Mouse (Mus musculus) liver, adult 10 weeks (tissue): ENCODE results near the gene AC124502.3. TPM values are rescaled to one million over a fixed set of nuclear protein-coding genes. Genes with fewer than 3 reads are reported as not detected.

Source experiments
- polyA plus RNA-seq: library from polyadenylated mRNA; stranded (reverse); fragments of 350-450 nt; fragmentation: Illumina TruSeq; extraction: RNeasy Lipid Tissue Mini Kit (QIAGEN cat#74804); gene quantifications from one replicate; pipeline ENCODE4 v1.2.3, GENCODE M21; 2014; ENCODE audit warnings: low read depth, low replicate concordance

AC124502.3 gene
- 0.69 TPM for polyA plus RNA-seq

GRCm38 (mm10) chr19:5038709-5039156, at the start of gene AC124502.3, which contains the start of gene B4gat1:
Gene AC124502.3, plus strand, starts transcription at chr19:5038891.
Gene B4gat1, plus strand, starts transcription at chr19:5038826.

GRCm38 (mm10) chr19:4990256-4990625, 48.5 kb upstream of the AC124502.3 start, which contains the start of gene Npas4:
Gene Npas4, minus strand, starts transcription at chr19:4990316.

GRCm38 (mm10) chr19:5023621-5024479, 14.8 kb upstream of the AC124502.3 start, which contains the start of gene Slc29a2:
Gene Slc29a2, plus strand, starts transcription at chr19:5023860.

GRCm38 (mm10) chr19:5040862-5041523, 2.3 kb downstream of the AC124502.3 start, which contains the start of gene Brms1:
Gene Brms1, plus strand, starts transcription at chr19:5041354.

GRCm38 (mm10) chr19:5050047-5050905, 11.6 kb downstream of the AC124502.3 start, which contains the start of gene Rin1:
Gene Rin1, plus strand, starts transcription at chr19:5050481.

GRCm38 (mm10) chr19:5067867-5068569, 29.3 kb downstream of the AC124502.3 start, which contains the start of gene Cd248:
Gene Cd248, plus strand, starts transcription at chr19:5068078.

GRCm38 (mm10) chr19:5085145-5085863, 46.6 kb downstream of the AC124502.3 start, which contains the start of gene Tmem151a:
Gene Tmem151a, minus strand, starts transcription at chr19:5085531.

GRCm38 (mm10) chr19:5087884-5088728, 49.4 kb downstream of the AC124502.3 start, which contains the start of gene Yif1a:
Gene Yif1a, plus strand, starts transcription at chr19:5088538.

GRCm38 (mm10) chr19:5098363-5099143, 59.9 kb downstream of the AC124502.3 start, which contains the start of gene Cnih2:
Gene Cnih2, minus strand, starts transcription at chr19:5098521.

Other genes starting within 250 kb of the AC124502.3 start
- 5.6 TPM for gene Rbm4, start 245.0 kb upstream of the AC124502.3 start, polyA plus RNA-seq
- 14.7 TPM for gene Gm21992, start 227.3 kb upstream of the AC124502.3 start, polyA plus RNA-seq
- gene Rbm14, start 227.3 kb upstream of the AC124502.3 start, polyA plus RNA-seq, result 1.9 TPM
- 17.2 TPM for gene Ccs, start 199.6 kb upstream of the AC124502.3 start, polyA plus RNA-seq
- gene Ccdc87, start 199.5 kb upstream of the AC124502.3 start, polyA plus RNA-seq, result not detected
- 13.0 TPM for gene Ctsf, start 183.8 kb upstream of the AC124502.3 start, polyA plus RNA-seq
- not detected for gene Actn3, start 161.0 kb upstream of the AC124502.3 start, polyA plus RNA-seq
- 3.2 TPM for gene Zdhhc24, start 160.2 kb upstream of the AC124502.3 start, polyA plus RNA-seq
- 0.45 TPM for gene Bbs1, start 132.3 kb upstream of the AC124502.3 start, polyA plus RNA-seq
- 4.6 TPM for gene Dpp3, start 110.6 kb upstream of the AC124502.3 start, polyA plus RNA-seq
- gene Peli3, start 95.8 kb upstream of the AC124502.3 start, polyA plus RNA-seq, result 0.42 TPM
- 22.6 TPM for gene Mrpl11, start 76.7 kb upstream of the AC124502.3 start, polyA plus RNA-seq
- not detected for gene Npas4, start 48.6 kb upstream of the AC124502.3 start, polyA plus RNA-seq
- not detected for gene Slc29a2, start 15.0 kb upstream of the AC124502.3 start, polyA plus RNA-seq
- gene B4gat1, start 65 bp upstream of the AC124502.3 start, polyA plus RNA-seq, result 9.5 TPM
- gene Brms1, start 2.5 kb downstream of the AC124502.3 start, polyA plus RNA-seq, result 1.6 TPM
- not detected for gene Rin1, start 11.6 kb downstream of the AC124502.3 start, polyA plus RNA-seq
- gene Cd248, start 29.2 kb downstream of the AC124502.3 start, polyA plus RNA-seq, result not detected
- gene Tmem151a, start 46.6 kb downstream of the AC124502.3 start, polyA plus RNA-seq, result not detected
- gene Yif1a, start 49.6 kb downstream of the AC124502.3 start, polyA plus RNA-seq, result 27.7 TPM
- gene Cnih2, start 59.6 kb downstream of the AC124502.3 start, polyA plus RNA-seq, result not detected
- gene Rab1b, start 68.2 kb downstream of the AC124502.3 start, polyA plus RNA-seq, result 7.5 TPM
- gene Klc2, start 79.7 kb downstream of the AC124502.3 start, polyA plus RNA-seq, result 0.93 TPM
- 0.53 TPM for gene Pacs1, start 234.2 kb downstream of the AC124502.3 start, polyA plus RNA-seq